Mouse (Mus musculus): ENCODE measurements around the gene Mrpl11. TPM values are rescaled to one million over a fixed set of nuclear protein-coding genes. Genes with fewer than 3 reads are reported as not detected.
A peak's percentile ranks its signal among the peaks of the same experiment; 100 is the strongest.

The Mrpl11 gene
- polyA plus RNA-seq, 1 experiment from 2014 or later: 122 TPM

DNA sequence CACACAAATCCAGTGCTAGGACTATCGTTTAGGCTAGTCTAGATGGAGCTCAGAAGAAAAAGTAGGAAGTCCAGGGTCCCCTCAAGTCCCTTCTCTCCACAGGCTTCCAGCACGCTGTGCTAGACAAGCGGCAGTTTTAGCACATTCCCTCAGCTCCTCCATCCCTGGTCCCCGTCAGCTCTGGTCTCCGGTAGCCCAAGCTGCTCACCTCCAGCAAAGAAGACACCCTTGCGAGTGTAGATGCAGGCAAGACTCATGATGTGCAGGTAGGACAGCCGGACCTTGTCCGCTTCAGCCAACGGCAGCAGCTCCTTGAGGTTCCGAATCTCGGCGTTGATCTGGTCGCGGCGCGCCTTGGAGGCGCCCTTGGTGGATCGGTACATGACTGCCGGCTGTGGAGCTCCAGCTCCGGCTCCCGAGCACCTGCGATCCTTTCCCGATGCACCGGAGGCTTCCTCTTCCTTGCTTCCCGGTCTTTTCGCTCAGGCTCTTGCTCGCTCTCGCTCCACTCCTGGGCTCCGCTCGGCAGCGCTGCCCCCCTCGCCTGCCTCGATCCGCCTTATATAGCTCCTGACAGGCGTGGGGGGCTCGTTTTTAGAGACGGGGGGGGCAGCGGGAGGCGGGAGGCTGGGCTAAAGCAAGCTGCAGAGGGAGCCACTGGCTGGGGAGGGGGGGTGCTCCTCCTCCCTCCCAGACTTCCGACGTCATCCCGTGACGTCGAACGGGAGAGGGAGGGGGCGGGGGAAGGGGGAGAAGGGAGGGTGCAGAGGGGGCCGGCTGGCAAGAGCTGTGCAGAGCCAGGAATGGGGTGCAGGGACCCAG lies 27.7 kb downstream of the Mrpl11 start:
- H3K4me3 ChIP-seq (replicated peaks; ENCODE audit: low read depth, low read length): peak overlapping the region; percentile 41
- WGBS: 14% methylated on average over 44 of the region's 47 CpGs
- peaks cover 59% of the 10 kb centered on the region for H3K27me3 ChIP-seq (ENCODE audit: control insufficient read depth, insufficient read depth, low read length)
- peak overlapping the region; percentile 66 for H3K27ac ChIP-seq (replicated peaks; ENCODE audit: low read depth, low read length)
- peaks cover 31% of the 10 kb centered on the region for H3K4me1 ChIP-seq (ENCODE audit: control insufficient read depth, insufficient read depth, low read length)
- H3K9ac ChIP-seq (replicated peaks; ENCODE audit: low read length): peak overlapping the region; percentile 65
- H3K4me2 ChIP-seq (ENCODE audit: low read length): peak overlapping the region; percentile 66
- no peaks in the 10 kb centered on the region for H3K9me3 ChIP-seq (ENCODE audit: control insufficient read depth, low read length)
- no peaks in the 10 kb centered on the region for H3K36me3 ChIP-seq (ENCODE audit: control insufficient read depth, insufficient read depth, low read length)
- DNase-seq (peak; percentile 89), ATAC-seq (ENCODE audit: low FRiP score, low TSS enrichment) (peak; percentile 77)

DNA sequence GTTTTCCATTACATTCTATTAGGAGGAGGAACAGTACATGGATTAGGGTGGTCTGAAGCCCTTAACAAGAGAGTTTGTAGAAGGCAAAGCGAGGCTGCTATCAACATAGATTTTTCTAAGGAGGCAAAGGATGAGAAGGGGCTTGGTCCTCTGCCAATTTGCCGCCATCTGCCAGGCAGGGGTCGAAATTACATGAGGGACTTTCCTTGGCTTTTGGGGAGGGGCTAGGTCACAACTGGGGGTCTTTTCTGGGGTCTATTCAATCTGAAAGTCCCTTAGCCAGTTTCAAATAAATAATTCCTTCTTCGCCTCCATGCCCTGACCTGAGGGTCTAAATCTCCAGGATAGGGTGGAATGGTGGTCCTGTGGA lies 28.3 kb downstream of the Mrpl11 start, which contains the start of gene Npas4:
TSS of gene Npas4 (minus strand) at position 61 of the 370 bp plus-strand sequence.
- no peak for DNase-seq
- Histone ChIP-seq H3K9ac (replicated peaks; ENCODE audit: low read length) (peak within 1 kb of the TSS; percentile 65), H3K4me1 (ENCODE audit: control insufficient read depth, insufficient read depth, low read length) (peaks cover 34% of the 10 kb centered on the region), H3K4me2 (ENCODE audit: low read length) (peak within 1 kb of the TSS; percentile 66), H3K4me3 (replicated peaks; ENCODE audit: low read depth, low read length) (peak within 1 kb of the TSS; percentile 41), H3K27me3 (ENCODE audit: control insufficient read depth, insufficient read depth, low read length) (peaks cover 53% of the 10 kb centered on the region), H3K9me3 (ENCODE audit: control insufficient read depth, low read length) (no peaks in the 10 kb centered on the region), H3K36me3 (ENCODE audit: control insufficient read depth, insufficient read depth, low read length) (no peaks in the 10 kb centered on the region), H3K27ac (replicated peaks; ENCODE audit: low read depth, low read length) (peak within 1 kb of the TSS; percentile 66)
- WGBS: 14% methylated on average over 4 of the region's 4 CpGs
- ATAC-seq (ENCODE audit: low FRiP score, low TSS enrichment): peak; percentile 20; the same call in 1 of the 2 replicates

- Histone ChIP-seq H3K27ac (replicated peaks; ENCODE audit: low read depth, low read length) (peak overlapping the region; percentile 66; the same call in 1 of the 2 replicates), H3K9me3 (ENCODE audit: control insufficient read depth, low read length) (no peaks in the 10 kb centered on the region), H3K4me3 (replicated peaks; ENCODE audit: low read depth, low read length) (peak overlapping the region; percentile 41), H3K27me3 (ENCODE audit: control insufficient read depth, insufficient read depth, low read length) (peaks cover 48% of the 10 kb centered on the region), H3K4me1 (ENCODE audit: control insufficient read depth, insufficient read depth, low read length) (peaks cover 34% of the 10 kb centered on the region), H3K4me2 (ENCODE audit: low read length) (peak overlapping the region; percentile 66), H3K9ac (replicated peaks; ENCODE audit: low read length) (peak overlapping the region; percentile 45; the same call in 1 of the 2 replicates), H3K36me3 (ENCODE audit: control insufficient read depth, insufficient read depth, low read length) (no peaks in the 10 kb centered on the region)
- 0 out of 2 replicates have a peak, but pooled peaks have one; percentile 24 for ATAC-seq (ENCODE audit: low FRiP score, low TSS enrichment)
- under 1% methylated on average over 18 of the region's 22 CpGs for WGBS
- peak; percentile 64 for DNase-seq
These were observed 28.8 kb downstream of the Mrpl11 start for GRCm38 (mm10) chr19:4990716-4991115.

DNA sequence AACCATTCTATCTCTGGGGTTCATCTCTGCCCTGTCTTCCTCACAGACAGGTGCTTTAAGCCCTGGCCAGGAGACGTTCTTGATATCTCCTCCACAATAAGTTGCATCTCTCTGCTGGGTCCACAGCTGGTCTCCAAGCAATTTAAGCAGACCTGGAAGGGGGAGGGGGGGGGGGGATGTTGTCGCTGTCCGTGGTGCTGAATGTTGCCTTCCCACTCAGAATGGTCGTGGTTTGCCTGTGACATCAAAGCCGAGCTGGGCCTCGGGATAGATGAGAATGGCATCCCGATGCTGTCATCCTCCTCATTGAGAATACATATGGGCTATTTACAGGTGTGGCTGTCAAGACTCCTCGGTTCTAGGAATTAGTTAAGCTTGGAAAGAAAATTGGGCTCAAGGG lies 30.4 kb downstream of the Mrpl11 start:
- Histone ChIP-seq H3K4me3 (replicated peaks; ENCODE audit: low read depth, low read length) (no peak overlapping the region), H3K9me3 (ENCODE audit: control insufficient read depth, low read length) (no peaks in the 10 kb centered on the region), H3K27me3 (ENCODE audit: control insufficient read depth, insufficient read depth, low read length) (peaks cover 35% of the 10 kb centered on the region), H3K4me1 (ENCODE audit: control insufficient read depth, insufficient read depth, low read length) (peaks cover 34% of the 10 kb centered on the region), H3K36me3 (ENCODE audit: control insufficient read depth, insufficient read depth, low read length) (no peaks in the 10 kb centered on the region), H3K27ac (replicated peaks; ENCODE audit: low read depth, low read length) (no peak overlapping the region), H3K9ac (replicated peaks; ENCODE audit: low read length) (no peak overlapping the region), H3K4me2 (ENCODE audit: low read length) (no peak overlapping the region)
- ATAC-seq (ENCODE audit: low FRiP score, low TSS enrichment): no peak
- WGBS: 19% methylated on average over 8 of the region's 8 CpGs
- no peak for DNase-seq

- Histone ChIP-seq H3K27me3 (ENCODE audit: control insufficient read depth, insufficient read depth, low read length) (peaks cover 31% of the 10 kb centered on the region), H3K9me3 (ENCODE audit: control insufficient read depth, low read length) (no peaks in the 10 kb centered on the region), H3K4me3 (replicated peaks; ENCODE audit: low read depth, low read length) (no peak overlapping the region), H3K9ac (replicated peaks; ENCODE audit: low read length) (0 out of 2 replicates have a peak overlapping the region, but pooled peaks have one; percentile 6), H3K27ac (replicated peaks; ENCODE audit: low read depth, low read length) (no peak overlapping the region), H3K4me1 (ENCODE audit: control insufficient read depth, insufficient read depth, low read length) (peaks cover 34% of the 10 kb centered on the region), H3K4me2 (ENCODE audit: low read length) (no peak overlapping the region), H3K36me3 (ENCODE audit: control insufficient read depth, insufficient read depth, low read length) (no peaks in the 10 kb centered on the region)
- ATAC-seq (ENCODE audit: low FRiP score, low TSS enrichment) (no peak), DNase-seq (peak; percentile 36)
- WGBS: 6% methylated on average over 9 of the region's 9 CpGs
These were observed 31.0 kb downstream of the Mrpl11 start for GRCm38 (mm10) chr19:4992904-4993303.

GRCm38 (mm10) chr19:4994043-4994442 lies 32.1 kb downstream of the Mrpl11 start:
- Histone ChIP-seq H3K4me3 (replicated peaks; ENCODE audit: low read depth, low read length) (no peak overlapping the region), H3K27me3 (ENCODE audit: control insufficient read depth, insufficient read depth, low read length) (peaks cover 20% of the 10 kb centered on the region), H3K9ac (replicated peaks; ENCODE audit: low read length) (no peak overlapping the region), H3K27ac (replicated peaks; ENCODE audit: low read depth, low read length) (peak overlapping the region; percentile 10; the same call in 1 of the 2 replicates), H3K4me2 (ENCODE audit: low read length) (no peak overlapping the region), H3K9me3 (ENCODE audit: control insufficient read depth, low read length) (no peaks in the 10 kb centered on the region), H3K4me1 (ENCODE audit: control insufficient read depth, insufficient read depth, low read length) (peaks cover 28% of the 10 kb centered on the region), H3K36me3 (ENCODE audit: control insufficient read depth, insufficient read depth, low read length) (no peaks in the 10 kb centered on the region)
- ATAC-seq (ENCODE audit: low FRiP score, low TSS enrichment) (no peak), DNase-seq (peak; percentile 75)
- WGBS: 44% methylated on average over 5 of the region's 5 CpGs

DNA sequence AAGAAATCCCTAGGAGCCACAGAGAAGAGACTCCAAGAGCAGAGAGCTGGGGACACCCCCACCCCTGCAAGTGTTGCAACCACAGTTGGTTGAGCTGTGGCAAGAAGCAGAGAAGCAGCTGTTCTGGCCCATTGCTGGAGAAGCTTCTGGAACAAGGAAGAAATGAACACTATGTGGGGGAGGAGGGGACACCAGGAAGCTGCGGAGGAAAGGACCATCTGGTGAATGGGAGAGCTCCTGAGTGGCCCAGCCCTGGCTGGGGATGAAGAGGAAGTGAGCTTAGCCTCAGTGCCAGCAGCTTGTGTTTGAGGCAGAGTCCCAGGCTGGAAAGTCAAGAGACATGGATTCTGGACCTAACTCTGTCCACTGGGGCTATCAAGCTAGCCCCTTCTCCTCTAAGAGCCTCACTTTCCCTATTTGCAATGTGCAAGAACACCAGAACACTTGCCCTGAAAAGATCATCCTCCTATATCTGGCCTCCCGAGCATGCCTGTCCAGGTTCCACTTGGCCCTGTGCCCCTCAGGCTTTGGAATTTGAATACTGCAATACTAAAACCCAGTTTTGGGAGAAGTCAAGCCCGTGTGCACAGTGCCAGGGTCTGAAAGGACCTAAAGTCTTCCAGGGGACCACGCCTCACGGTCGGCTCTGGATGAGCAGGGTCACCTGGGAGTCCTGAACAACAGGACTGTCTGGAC lies 37.6 kb downstream of the Mrpl11 start:
- no peak for ATAC-seq (ENCODE audit: low FRiP score, low TSS enrichment)
- 81% methylated on average over 6 of the region's 6 CpGs for WGBS
- Histone ChIP-seq H3K4me2 (ENCODE audit: low read length) (no peak overlapping the region), H3K4me3 (replicated peaks; ENCODE audit: low read depth, low read length) (no peak overlapping the region), H3K9ac (replicated peaks; ENCODE audit: low read length) (no peak overlapping the region), H3K27ac (replicated peaks; ENCODE audit: low read depth, low read length) (no peak overlapping the region), H3K4me1 (ENCODE audit: control insufficient read depth, insufficient read depth, low read length) (peaks cover 18% of the 10 kb centered on the region), H3K36me3 (ENCODE audit: control insufficient read depth, insufficient read depth, low read length) (no peaks in the 10 kb centered on the region), H3K9me3 (ENCODE audit: control insufficient read depth, low read length) (no peaks in the 10 kb centered on the region), H3K27me3 (ENCODE audit: control insufficient read depth, insufficient read depth, low read length) (no peaks in the 10 kb centered on the region)
- DNase-seq: no peak

GRCm38 (mm10) chr19:5001666-5002406 lies 39.9 kb downstream of the Mrpl11 start:
- no peaks in the 10 kb centered on the region for H3K9me3 ChIP-seq (ENCODE audit: control insufficient read depth, low read length)
- peak overlapping the region; percentile 77 for H3K4me2 ChIP-seq (ENCODE audit: low read length)
- H3K36me3 ChIP-seq (ENCODE audit: control insufficient read depth, insufficient read depth, low read length): no peaks in the 10 kb centered on the region
- H3K27ac ChIP-seq (replicated peaks; ENCODE audit: low read depth, low read length): peak overlapping the region; percentile 95
- H3K9ac ChIP-seq (replicated peaks; ENCODE audit: low read length): peak overlapping the region; percentile 66
- peaks cover 14% of the 10 kb centered on the region for H3K4me1 ChIP-seq (ENCODE audit: control insufficient read depth, insufficient read depth, low read length)
- ATAC-seq (ENCODE audit: low FRiP score, low TSS enrichment): peak; percentile 97
- DNase-seq: peak; percentile 97
- H3K27me3 ChIP-seq (ENCODE audit: control insufficient read depth, insufficient read depth, low read length): no peaks in the 10 kb centered on the region
- under 1% methylated on average over 39 of the region's 39 CpGs for WGBS
- H3K4me3 ChIP-seq (replicated peaks; ENCODE audit: low read depth, low read length): peak overlapping the region; percentile 35
